Mouse (Mus musculus) neural tube, embryonic 13.5 days (tissue): Measurements from ENCODE around the gene Rsrc1. TPM values are rescaled to one million over a fixed set of nuclear protein-coding genes. Genes with fewer than 3 reads are reported as not detected.
"Not testable (repeated sequence)": the region's sequence is repeated elsewhere in the genome, so short reads cannot be mapped to it uniquely, and the experiment has no call there.

Experiments
- ATAC-seq: fragments of 200-750 bp; cut with Nextera tagmentation; 2 replicates; pipeline ENCODE4 v1.8.0; 2017; ENCODE audit warnings: low read depth, mild to moderate bottlenecking, moderate TSS enrichment, moderate library complexity
- H3K27ac ChIP-seq: fragments of 300-500 bp; sonication (generic); replicated peaks from 2 replicates; pipeline ENCODE4 v1.5.1; 2015; ENCODE audit warnings: moderate library complexity, mild to moderate bottlenecking, inconsistent platforms
- H3K27me3 ChIP-seq: fragments of 300-500 bp; sonication (generic); 2 replicates; pipeline ENCODE4 v1.6.1; 2015; ENCODE audit warnings: mild to moderate bottlenecking, inconsistent platforms
- H3K36me3 ChIP-seq: fragments of 300-500 bp; sonication (generic); 2 replicates; pipeline ENCODE4 v1.6.1; 2015; ENCODE audit warnings: mild to moderate bottlenecking, inconsistent platforms
- H3K4me1 ChIP-seq: fragments of 300-500 bp; sonication (generic); replicated peaks from 2 replicates; pipeline ENCODE4 v1.6.1; 2015; ENCODE audit warnings: inconsistent platforms
- H3K4me2 ChIP-seq: fragments of 300-500 bp; sonication (generic); 2 replicates; pipeline ENCODE4 v1.6.1; 2015; ENCODE audit warnings: inconsistent platforms, mild to moderate bottlenecking, moderate library complexity
- H3K4me3 ChIP-seq: fragments of 300-500 bp; sonication (generic); 2 replicates; pipeline ENCODE4 v1.5.1; 2015; ENCODE audit warnings: mild to moderate bottlenecking, inconsistent platforms
- H3K9ac ChIP-seq: fragments of 300-500 bp; sonication (generic); 2 replicates; pipeline ENCODE4 v1.6.1; 2015; ENCODE audit warnings: moderate library complexity, mild to moderate bottlenecking, inconsistent platforms
- H3K9me3 ChIP-seq: fragments of 300-500 bp; sonication (generic); 2 replicates; pipeline ENCODE4 v1.6.1; 2016; ENCODE audit warnings: inconsistent platforms
- WGBS: fragments of 180-500 bp; shearing (Covaris S2); methylation state at CpG from one replicate; pipeline ENCODE4 v1.1.7; 2015; 5-methylcytosine and 5-hydroxymethylcytosine counted together
- polyA plus RNA-seq: library from polyadenylated mRNA; unstranded; fragments of >200 nt; fragmentation: Nextera tagmentation; extraction: Ambion mirVana; gene quantifications from 2 replicates; pipeline ENCODE4 v1.2.1, GENCODE M21; 2015

Gene Rsrc1
- polyA plus RNA-seq, 1 experiment from 2014 or later: 39.0 TPM

- Histone ChIP-seq H3K9ac (no peak overlapping the region), H3K4me3 (no peak overlapping the region), H3K4me1 (no peaks in the 10 kb centered on the region), H3K9me3 (no peaks in the 10 kb centered on the region), H3K36me3 (no peaks in the 10 kb centered on the region), H3K27ac (no peak overlapping the region), H3K27me3 (no peaks in the 10 kb centered on the region), H3K4me2 (no peak overlapping the region)
- WGBS: 96% methylated on average over 1 of the region's 1 CpGs
- no peak for ATAC-seq
These were observed 165.1 kb downstream of the Rsrc1 start for GRCm38 (mm10) chr3:67146280-67146679.

GRCm38 (mm10) chr3:67147246-67147645, 166.1 kb downstream of the Rsrc1 start:
- no peaks in the 10 kb centered on the region for H3K36me3 ChIP-seq
- no peak overlapping the region for H3K4me2 ChIP-seq
- no peaks in the 10 kb centered on the region for H3K9me3 ChIP-seq
- no peaks in the 10 kb centered on the region for H3K4me1 ChIP-seq
- ATAC-seq: no peak
- no peak overlapping the region for H3K9ac ChIP-seq
- H3K27me3 ChIP-seq: no peaks in the 10 kb centered on the region
- no peak overlapping the region for H3K4me3 ChIP-seq
- WGBS: 52% methylated on average over 3 of the region's 3 CpGs
- H3K27ac ChIP-seq: no peak overlapping the region

- Histone ChIP-seq H3K4me2 (no peak overlapping the region), H3K27ac (no peak overlapping the region), H3K9me3 (no peaks in the 10 kb centered on the region), H3K4me3 (no peak overlapping the region), H3K27me3 (no peaks in the 10 kb centered on the region), H3K9ac (no peak overlapping the region), H3K36me3 (no peaks in the 10 kb centered on the region), H3K4me1 (no peaks in the 10 kb centered on the region)
- WGBS: 43% methylated on average over 3 of the region's 3 CpGs
- ATAC-seq: no peak
These were observed 216.0 kb downstream of the Rsrc1 start for GRCm38 (mm10) chr3:67197179-67197578.

- H3K27ac ChIP-seq: no peak overlapping the region
- whole genome bisulfite sequencing: 65% methylated on average over 1 of the region's 1 CpGs
- H3K27me3 ChIP-seq: no peaks in the 10 kb centered on the region
These were observed 231.9 kb downstream of the Rsrc1 start for GRCm38 (mm10) chr3:67213047-67213457.

GRCm38 (mm10) chr3:67232617-67233241, 251.5 kb downstream of the Rsrc1 start:
- Histone ChIP-seq H3K27ac (no peak overlapping the region), H3K4me1 (no peaks in the 10 kb centered on the region), H3K27me3 (no peaks in the 10 kb centered on the region), H3K9ac (no peak overlapping the region), H3K9me3 (no peaks in the 10 kb centered on the region), H3K4me2 (no peak overlapping the region), H3K36me3 (no peaks in the 10 kb centered on the region), H3K4me3 (no peak overlapping the region)
- WGBS: 50% methylated on average over 3 of the region's 3 CpGs
- no peak for ATAC-seq

More at GRCm38 (mm10) chr3:67213047-67213457, 231.9 kb downstream of the Rsrc1 start:
- Histone ChIP-seq H3K9ac (no peak overlapping the region), H3K9me3 (no peaks in the 10 kb centered on the region), H3K4me3 (no peak overlapping the region), H3K4me1 (no peaks in the 10 kb centered on the region), H3K4me2 (no peak overlapping the region), H3K36me3 (no peaks in the 10 kb centered on the region)
- ATAC-seq: no peak

GRCm38 (mm10) chr3:67242451-67242850, 261.3 kb downstream of the Rsrc1 start:
- H3K36me3 ChIP-seq, H3K4me2 ChIP-seq, H3K27me3 ChIP-seq, H3K9me3 ChIP-seq, H3K4me3 ChIP-seq, H3K4me1 ChIP-seq, H3K9ac ChIP-seq, ATAC-seq, H3K27ac ChIP-seq: not testable (repeated sequence)
- 93% methylated on average over 10 of the region's 10 CpGs for WGBS

- Histone ChIP-seq H3K27ac (no peak overlapping the region), H3K4me2 (no peak overlapping the region), H3K4me3 (no peak overlapping the region), H3K9me3 (no peaks in the 10 kb centered on the region), H3K36me3 (no peaks in the 10 kb centered on the region), H3K27me3 (no peaks in the 10 kb centered on the region), H3K9ac (no peak overlapping the region), H3K4me1 (no peaks in the 10 kb centered on the region)
- ATAC-seq: no peak
- 76% methylated on average over 3 of the region's 3 CpGs for WGBS
These were observed 286.3 kb downstream of the Rsrc1 start for GRCm38 (mm10) chr3:67267448-67267847.

- H3K36me3 ChIP-seq: no peaks in the 10 kb centered on the region
- H3K4me3 ChIP-seq: no peak overlapping the region
- H3K27me3 ChIP-seq: no peaks in the 10 kb centered on the region
- no peaks in the 10 kb centered on the region for H3K9me3 ChIP-seq
- no peak overlapping the region for H3K27ac ChIP-seq
- H3K9ac ChIP-seq: no peak overlapping the region
- no peak for ATAC-seq
- H3K4me2 ChIP-seq: no peak overlapping the region
- peaks cover under 1% of the 10 kb centered on the region for H3K4me1 ChIP-seq
- 90% methylated on average over 4 of the region's 4 CpGs for WGBS
These were observed 298.6 kb downstream of the Rsrc1 start for GRCm38 (mm10) chr3:67279781-67280180.

GRCm38 (mm10) chr3:67280247-67280646, 299.1 kb downstream of the Rsrc1 start:
- ATAC-seq: no peak
- no peak overlapping the region for H3K9ac ChIP-seq
- H3K4me2 ChIP-seq: no peak overlapping the region
- no peaks in the 10 kb centered on the region for H3K9me3 ChIP-seq
- no peaks in the 10 kb centered on the region for H3K27me3 ChIP-seq
- no peaks in the 10 kb centered on the region for H3K36me3 ChIP-seq
- no peak overlapping the region for H3K27ac ChIP-seq
- WGBS: 75% methylated on average over 3 of the region's 3 CpGs
- no peak overlapping the region for H3K4me3 ChIP-seq
- peaks cover 4% of the 10 kb centered on the region for H3K4me1 ChIP-seq

- Histone ChIP-seq H3K27ac (no peak overlapping the region), H3K4me3 (no peak overlapping the region), H3K9ac (no peak overlapping the region), H3K4me2 (no peak overlapping the region), H3K4me1 (peaks cover 7% of the 10 kb centered on the region), H3K27me3 (no peaks in the 10 kb centered on the region), H3K9me3 (no peaks in the 10 kb centered on the region), H3K36me3 (no peaks in the 10 kb centered on the region)
- no peak for ATAC-seq
- WGBS: 72% methylated on average over 1 of the region's 1 CpGs
These were observed 302.8 kb downstream of the Rsrc1 start for GRCm38 (mm10) chr3:67284039-67284438.

GRCm38 (mm10) chr3:67284848-67285247, 303.7 kb downstream of the Rsrc1 start:
- H3K27me3 ChIP-seq: no peaks in the 10 kb centered on the region
- H3K4me1 ChIP-seq: peaks cover 7% of the 10 kb centered on the region
- H3K27ac ChIP-seq: no peak overlapping the region
- WGBS: 70% methylated on average over 4 of the region's 4 CpGs
- no peak overlapping the region for H3K4me3 ChIP-seq
- no peaks in the 10 kb centered on the region for H3K9me3 ChIP-seq
- no peak overlapping the region for H3K9ac ChIP-seq
- ATAC-seq: no peak
- no peaks in the 10 kb centered on the region for H3K36me3 ChIP-seq
- H3K4me2 ChIP-seq: no peak overlapping the region

GRCm38 (mm10) chr3:67288664-67289063, 307.5 kb downstream of the Rsrc1 start:
- H3K4me1 ChIP-seq: peaks cover 7% of the 10 kb centered on the region
- H3K27ac ChIP-seq: no peak overlapping the region
- H3K9ac ChIP-seq: no peak overlapping the region
- no peak overlapping the region for H3K4me2 ChIP-seq
- H3K36me3 ChIP-seq: no peaks in the 10 kb centered on the region
- H3K9me3 ChIP-seq: no peaks in the 10 kb centered on the region
- 49% methylated on average over 7 of the region's 7 CpGs for WGBS
- peak; percentile 50; the same call in 1 of the 2 replicates for ATAC-seq
- H3K27me3 ChIP-seq: no peaks in the 10 kb centered on the region
- H3K4me3 ChIP-seq: no peak overlapping the region

- Histone ChIP-seq H3K27me3 (no peaks in the 10 kb centered on the region), H3K27ac (no peak overlapping the region), H3K4me1 (peaks cover 7% of the 10 kb centered on the region), H3K9me3 (no peaks in the 10 kb centered on the region), H3K4me2 (no peak overlapping the region), H3K36me3 (no peaks in the 10 kb centered on the region), H3K4me3 (no peak overlapping the region), H3K9ac (no peak overlapping the region)
- 54% methylated on average over 6 of the region's 6 CpGs for WGBS
- peak; percentile 40; the same call in 1 of the 2 replicates for ATAC-seq
These were observed 308.3 kb downstream of the Rsrc1 start for GRCm38 (mm10) chr3:67289482-67289881.
